Mouse (Mus musculus) heart, postnatal 0 days (tissue): ENCODE data around the gene Gm10644.

Experiments used
- CTCF ChIP-seq: IDR thresholded peaks from 2 replicates; pipeline ENCODE4 v1.5.1; 2016; ENCODE audit warnings: antibody characterized with exemption, control low read depth, low read depth
- EP300 ChIP-seq: IDR thresholded peaks from 2 replicates; pipeline ENCODE4 v1.6.1; 2016; ENCODE audit warnings: antibody characterized with exemption, low read depth

DNA sequence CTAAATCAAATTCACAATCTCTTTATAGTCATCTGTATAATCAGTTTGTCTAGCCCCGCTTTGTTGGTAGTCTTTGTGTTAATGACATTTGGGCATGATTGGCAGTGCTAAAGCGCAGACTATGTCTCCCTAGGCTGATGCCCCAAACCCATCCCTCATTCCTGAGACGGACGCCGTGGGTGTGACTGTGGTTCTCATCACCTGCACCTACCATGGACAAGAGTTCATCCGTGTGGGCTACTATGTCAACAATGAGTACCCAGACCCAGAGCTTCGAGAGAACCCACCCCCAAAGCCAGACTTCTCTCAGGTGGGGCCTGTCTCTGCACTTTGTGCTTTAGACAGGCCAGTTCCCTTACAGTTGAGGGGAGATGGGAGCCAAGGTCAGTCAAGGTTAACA, 12.7 kb upstream of the Gm10644 start:
- no peak for TF ChIP-seq CTCF
- no peak for TF ChIP-seq EP300
